Mouse (Mus musculus): ENCODE data around the gene Dnajb1. TPM values are rescaled to one million over a fixed set of nuclear protein-coding genes. Genes with fewer than 3 reads are reported as not detected.
A peak's percentile ranks its signal among the peaks of the same experiment; 100 is the strongest.
"Not testable (repeated sequence)": the region's sequence is repeated elsewhere in the genome, so short reads cannot be mapped to it uniquely, and the experiment has no call there.

Dnajb1 gene
- polyA plus RNA-seq, 1 experiment = 28.2 TPM

- peaks cover 1% of the 10 kb centered on the region for H3K4me1 ChIP-seq (ENCODE audit: control insufficient read depth, insufficient read depth, low read length)
- H3K36me3 ChIP-seq (ENCODE audit: control insufficient read depth, insufficient read depth, low read length, poor library complexity, severe bottlenecking) = peaks cover 8% of the 10 kb centered on the region
- no peaks in the 10 kb centered on the region for H3K9me3 ChIP-seq (replicated peaks; ENCODE audit: control insufficient read depth, insufficient read depth, low read length, poor library complexity, severe bottlenecking)
- no peak for TF ChIP-seq EP300 (IDR thresholded peaks at IDR 0.05; ENCODE audit: insufficient read depth, low read depth, low read length)
- no peak for TF ChIP-seq CTCF (IDR thresholded peaks at IDR 0.05; ENCODE audit: low read depth, low read length)
- TF ChIP-seq POLR2A (IDR thresholded peaks at IDR 0.05; ENCODE audit: insufficient read depth, low read length) = no peak
- no peak overlapping the region for H3K4me3 ChIP-seq (ENCODE audit: low read depth, low read length)
- no peaks in the 10 kb centered on the region for H3K27me3 ChIP-seq (ENCODE audit: control insufficient read depth, insufficient read depth, low read length, poor library complexity, severe bottlenecking)
- no peak overlapping the region for H3K9ac ChIP-seq (ENCODE audit: low read depth, poor library complexity, severe bottlenecking)
- no peak overlapping the region for H3K27ac ChIP-seq (ENCODE audit: insufficient read depth, low read length)
Observed at GRCm38 (mm10) chr8:83590488-83591023, 17.4 kb upstream of the Dnajb1 start.

- Histone ChIP-seq H3K9me3 (replicated peaks; ENCODE audit: control insufficient read depth, insufficient read depth, low read length, poor library complexity, severe bottlenecking) (no peaks in the 10 kb centered on the region), H3K9ac (ENCODE audit: low read depth, poor library complexity, severe bottlenecking) (peak overlapping the region; percentile 67), H3K27me3 (ENCODE audit: control insufficient read depth, insufficient read depth, low read length, poor library complexity, severe bottlenecking) (no peaks in the 10 kb centered on the region), H3K27ac (ENCODE audit: insufficient read depth, low read length) (no peak overlapping the region), H3K36me3 (ENCODE audit: control insufficient read depth, insufficient read depth, low read length, poor library complexity, severe bottlenecking) (peaks cover 8% of the 10 kb centered on the region), H3K4me3 (ENCODE audit: low read depth, low read length) (peak overlapping the region; percentile 32), H3K4me1 (ENCODE audit: control insufficient read depth, insufficient read depth, low read length) (peaks cover 1% of the 10 kb centered on the region)
- TF ChIP-seq CTCF (IDR thresholded peaks at IDR 0.05; ENCODE audit: low read depth, low read length) (no peak), POLR2A (IDR thresholded peaks at IDR 0.05; ENCODE audit: insufficient read depth, low read length) (no peak), EP300 (IDR thresholded peaks at IDR 0.05; ENCODE audit: insufficient read depth, low read depth, low read length) (no peak)
Observed at GRCm38 (mm10) chr8:83592682-83593081, 15.3 kb upstream of the Dnajb1 start.

- Histone ChIP-seq H3K9me3 (replicated peaks; ENCODE audit: control insufficient read depth, insufficient read depth, low read length, poor library complexity, severe bottlenecking) (no peaks in the 10 kb centered on the region), H3K27ac (ENCODE audit: insufficient read depth, low read length) (peak overlapping the region; percentile 45), H3K36me3 (ENCODE audit: control insufficient read depth, insufficient read depth, low read length, poor library complexity, severe bottlenecking) (peaks cover 8% of the 10 kb centered on the region), H3K4me3 (ENCODE audit: low read depth, low read length) (peak overlapping the region; percentile 83), H3K4me1 (ENCODE audit: control insufficient read depth, insufficient read depth, low read length) (peaks cover 1% of the 10 kb centered on the region), H3K27me3 (ENCODE audit: control insufficient read depth, insufficient read depth, low read length, poor library complexity, severe bottlenecking) (no peaks in the 10 kb centered on the region), H3K9ac (ENCODE audit: low read depth, poor library complexity, severe bottlenecking) (peak overlapping the region; percentile 67)
- no peak for TF ChIP-seq EP300 (IDR thresholded peaks at IDR 0.05; ENCODE audit: insufficient read depth, low read depth, low read length)
- TF ChIP-seq CTCF (IDR thresholded peaks at IDR 0.05; ENCODE audit: low read depth, low read length) = no peak
- TF ChIP-seq POLR2A (IDR thresholded peaks at IDR 0.05; ENCODE audit: insufficient read depth, low read length) = no peak
Observed at GRCm38 (mm10) chr8:83593325-83594166, 14.4 kb upstream of the Dnajb1 start.

DNA sequence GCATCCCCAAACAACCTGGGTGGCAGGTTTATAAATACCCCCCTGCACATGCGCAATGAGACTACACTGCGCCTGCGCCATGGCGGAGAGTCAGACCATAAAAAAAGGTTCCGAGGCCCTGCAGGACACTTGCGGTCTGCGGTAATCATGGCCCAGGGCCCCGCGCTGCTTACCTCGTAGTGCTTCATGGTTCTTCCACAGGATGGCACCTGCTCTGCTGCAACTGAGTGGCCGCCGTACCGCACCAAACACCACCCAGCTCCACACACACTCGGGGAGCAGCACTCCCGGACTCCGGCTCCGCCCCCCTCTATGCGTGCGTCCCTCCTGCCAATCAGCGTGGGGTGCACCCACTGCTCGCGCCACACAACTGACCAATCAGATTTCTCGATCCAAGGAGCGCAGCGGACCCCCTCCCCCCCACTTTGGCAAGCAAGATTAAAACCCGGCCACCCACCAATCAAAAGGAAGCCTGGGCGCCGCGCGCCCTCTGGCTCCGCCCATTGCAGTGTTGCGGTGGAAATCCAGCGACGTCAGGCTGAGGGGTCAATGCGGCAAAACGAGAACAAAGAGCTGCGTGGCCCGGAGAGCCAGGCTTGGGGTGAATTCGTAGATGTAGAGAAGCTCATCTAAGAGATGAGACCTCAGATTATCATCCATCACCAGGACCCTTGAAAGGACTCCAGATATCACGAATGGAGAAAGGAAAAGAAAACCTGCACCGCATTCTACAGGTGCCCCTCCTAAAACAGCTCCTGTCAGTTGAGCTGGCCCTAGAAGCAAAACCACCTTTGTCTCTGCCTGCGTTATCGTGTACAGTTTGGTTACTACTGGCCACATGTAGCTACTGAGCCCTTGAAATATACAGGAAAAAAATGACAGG lies 13.6 kb upstream of the Dnajb1 start:
- Histone ChIP-seq H3K9ac (ENCODE audit: low read depth, poor library complexity, severe bottlenecking) (peak overlapping the region; percentile 70), H3K27ac (ENCODE audit: insufficient read depth, low read length) (peak overlapping the region; percentile 77)

GRCm38 (mm10) chr8:83595050-83595345 lies 13.0 kb upstream of the Dnajb1 start:
- Histone ChIP-seq H3K9ac (ENCODE audit: low read depth, poor library complexity, severe bottlenecking) (peak overlapping the region; percentile 70), H3K27ac (ENCODE audit: insufficient read depth, low read length) (peak overlapping the region; percentile 77), H3K4me3 (ENCODE audit: low read depth, low read length) (peak overlapping the region; percentile 67)
- not testable (repeated sequence) for H3K4me1 ChIP-seq (ENCODE audit: control insufficient read depth, insufficient read depth, low read length); H3K36me3 ChIP-seq (ENCODE audit: control insufficient read depth, insufficient read depth, low read length, poor library complexity, severe bottlenecking); H3K9me3 ChIP-seq (replicated peaks; ENCODE audit: control insufficient read depth, insufficient read depth, low read length, poor library complexity, severe bottlenecking); H3K27me3 ChIP-seq (ENCODE audit: control insufficient read depth, insufficient read depth, low read length, poor library complexity, severe bottlenecking)

More for the DNA sequence above, 13.6 kb upstream of the Dnajb1 start:
- H3K9me3 ChIP-seq (replicated peaks; ENCODE audit: control insufficient read depth, insufficient read depth, low read length, poor library complexity, severe bottlenecking) = no peaks in the 10 kb centered on the region
- peaks cover 1% of the 10 kb centered on the region for H3K4me1 ChIP-seq (ENCODE audit: control insufficient read depth, insufficient read depth, low read length)
- peak overlapping the region; percentile 83 for H3K4me3 ChIP-seq (ENCODE audit: low read depth, low read length)
- peaks cover 7% of the 10 kb centered on the region for H3K36me3 ChIP-seq (ENCODE audit: control insufficient read depth, insufficient read depth, low read length, poor library complexity, severe bottlenecking)
- TF ChIP-seq CTCF (IDR thresholded peaks at IDR 0.05; ENCODE audit: low read depth, low read length) (no peak), POLR2A (IDR thresholded peaks at IDR 0.05; ENCODE audit: insufficient read depth, low read length) (peak; percentile 40)
- no peaks in the 10 kb centered on the region for H3K27me3 ChIP-seq (ENCODE audit: control insufficient read depth, insufficient read depth, low read length, poor library complexity, severe bottlenecking)

DNA sequence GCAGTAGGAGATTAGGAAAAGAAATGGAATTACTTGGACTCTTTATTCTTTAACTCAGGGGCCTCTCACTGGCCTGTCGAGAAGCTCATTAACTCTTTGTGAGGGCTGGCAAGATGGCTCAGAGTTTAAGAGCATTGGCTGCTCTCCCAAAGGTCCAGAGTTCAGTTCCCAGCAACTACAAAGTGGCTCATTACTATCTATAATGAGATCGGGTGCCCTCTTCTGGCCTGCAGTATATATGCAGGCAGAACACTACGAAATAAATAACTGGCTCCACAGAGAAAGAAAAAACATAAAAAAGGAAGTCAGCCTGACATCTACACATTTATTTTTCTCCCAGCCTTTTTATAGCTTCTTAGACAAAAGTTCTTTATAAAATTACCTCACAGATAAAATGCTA lies 11.6 kb upstream of the Dnajb1 start:
- Histone ChIP-seq H3K9me3 (replicated peaks; ENCODE audit: control insufficient read depth, insufficient read depth, low read length, poor library complexity, severe bottlenecking) (no peaks in the 10 kb centered on the region), H3K9ac (ENCODE audit: low read depth, poor library complexity, severe bottlenecking) (no peak overlapping the region), H3K27ac (ENCODE audit: insufficient read depth, low read length) (no peak overlapping the region), H3K4me3 (ENCODE audit: low read depth, low read length) (no peak overlapping the region), H3K4me1 (ENCODE audit: control insufficient read depth, insufficient read depth, low read length) (peaks cover 6% of the 10 kb centered on the region), H3K36me3 (ENCODE audit: control insufficient read depth, insufficient read depth, low read length, poor library complexity, severe bottlenecking) (peaks cover 4% of the 10 kb centered on the region), H3K27me3 (ENCODE audit: control insufficient read depth, insufficient read depth, low read length, poor library complexity, severe bottlenecking) (no peaks in the 10 kb centered on the region)
- no peak for TF ChIP-seq EP300 (IDR thresholded peaks at IDR 0.05; ENCODE audit: insufficient read depth, low read depth, low read length)
- TF ChIP-seq POLR2A (IDR thresholded peaks at IDR 0.05; ENCODE audit: insufficient read depth, low read length) = no peak
- no peak for TF ChIP-seq CTCF (IDR thresholded peaks at IDR 0.05; ENCODE audit: low read depth, low read length)
